Mouse (Mus musculus) adrenal gland, adult 8-10 months (tissue): Measurements from ENCODE around the gene Rap1gds1. TPM values are rescaled to one million over a fixed set of nuclear protein-coding genes. Genes with fewer than 3 reads are reported as not detected.

ENCODE experiments used
- DNase-seq: peaks from one replicate; pipeline ENCODE4 v3.0.0; 2022
- total RNA-seq, 4 experiments: library from RNA; stranded (reverse); gene quantifications; 2 replicates each; pipeline ENCODE4 v1.2.4; 2022

Rap1gds1 gene
- total RNA-seq, 4 experiments from 2014 or later = 51.3 to 59.7 (median 56.5) TPM

- no peak for DNase-seq
Measured at GRCm38 (mm10) chr3:139048701-139049622, 26.0 kb downstream of the Rap1gds1 start.

- DNase-seq = no peak
Measured at GRCm38 (mm10) chr3:139042433-139042854, 32.6 kb downstream of the Rap1gds1 start.

- DNase-seq = no peak
Measured at GRCm38 (mm10) chr3:139041921-139042320, 33.1 kb downstream of the Rap1gds1 start.

GRCm38 (mm10) chr3:139037030-139037429, 38.0 kb downstream of the Rap1gds1 start:
- DNase-seq = no peak

- no peak for DNase-seq
Measured at GRCm38 (mm10) chr3:139033179-139033578, 41.8 kb downstream of the Rap1gds1 start.

- DNase-seq = no peak
Measured at GRCm38 (mm10) chr3:139030644-139031227, 44.3 kb downstream of the Rap1gds1 start.

GRCm38 (mm10) chr3:139025077-139025476, 49.9 kb downstream of the Rap1gds1 start:
- DNase-seq = no peak

GRCm38 (mm10) chr3:139023585-139023984, 51.4 kb downstream of the Rap1gds1 start:
- DNase-seq = no peak

- DNase-seq = no peak
Measured at GRCm38 (mm10) chr3:139012352-139012751, 62.6 kb downstream of the Rap1gds1 start.

GRCm38 (mm10) chr3:139005669-139006068, 69.3 kb downstream of the Rap1gds1 start:
- no peak for DNase-seq

GRCm38 (mm10) chr3:139002774-139003173, 72.2 kb downstream of the Rap1gds1 start:
- DNase-seq = no peak

- no peak for DNase-seq
Measured at GRCm38 (mm10) chr3:139000071-139000867, 74.7 kb downstream of the Rap1gds1 start.

- DNase-seq = no peak
Measured at GRCm38 (mm10) chr3:138993473-138993872, 81.5 kb downstream of the Rap1gds1 start.

GRCm38 (mm10) chr3:138991367-138991766, 83.6 kb downstream of the Rap1gds1 start:
- DNase-seq = no peak

GRCm38 (mm10) chr3:138989141-138989540, 85.9 kb downstream of the Rap1gds1 start:
- DNase-seq = no peak

GRCm38 (mm10) chr3:138988004-138988403, 87.0 kb downstream of the Rap1gds1 start:
- no peak for DNase-seq

- no peak for DNase-seq
Measured at GRCm38 (mm10) chr3:138982249-138982648, 92.8 kb downstream of the Rap1gds1 start.

- DNase-seq = no peak
Measured at GRCm38 (mm10) chr3:138977413-138977812, 97.6 kb downstream of the Rap1gds1 start.

GRCm38 (mm10) chr3:138967627-138968026, 107.4 kb downstream of the Rap1gds1 start:
- no peak for DNase-seq

- DNase-seq = no peak
Measured at GRCm38 (mm10) chr3:138958527-138958926, 116.5 kb downstream of the Rap1gds1 start.

GRCm38 (mm10) chr3:138955220-138955619, 119.8 kb downstream of the Rap1gds1 start:
- DNase-seq = no peak

- no peak for DNase-seq
Measured at GRCm38 (mm10) chr3:138949081-138949480, 125.9 kb downstream of the Rap1gds1 start.

- DNase-seq = no peak
Measured at GRCm38 (mm10) chr3:138945516-138945915, 129.5 kb downstream of the Rap1gds1 start.
